Mouse (Mus musculus): Measurements from ENCODE around the gene Lrrfip1. TPM values are rescaled to one million over a fixed set of nuclear protein-coding genes. Genes with fewer than 3 reads are reported as not detected.

The Lrrfip1 gene
- polyA plus RNA-seq, 1 experiment: 16.6 TPM

DNA sequence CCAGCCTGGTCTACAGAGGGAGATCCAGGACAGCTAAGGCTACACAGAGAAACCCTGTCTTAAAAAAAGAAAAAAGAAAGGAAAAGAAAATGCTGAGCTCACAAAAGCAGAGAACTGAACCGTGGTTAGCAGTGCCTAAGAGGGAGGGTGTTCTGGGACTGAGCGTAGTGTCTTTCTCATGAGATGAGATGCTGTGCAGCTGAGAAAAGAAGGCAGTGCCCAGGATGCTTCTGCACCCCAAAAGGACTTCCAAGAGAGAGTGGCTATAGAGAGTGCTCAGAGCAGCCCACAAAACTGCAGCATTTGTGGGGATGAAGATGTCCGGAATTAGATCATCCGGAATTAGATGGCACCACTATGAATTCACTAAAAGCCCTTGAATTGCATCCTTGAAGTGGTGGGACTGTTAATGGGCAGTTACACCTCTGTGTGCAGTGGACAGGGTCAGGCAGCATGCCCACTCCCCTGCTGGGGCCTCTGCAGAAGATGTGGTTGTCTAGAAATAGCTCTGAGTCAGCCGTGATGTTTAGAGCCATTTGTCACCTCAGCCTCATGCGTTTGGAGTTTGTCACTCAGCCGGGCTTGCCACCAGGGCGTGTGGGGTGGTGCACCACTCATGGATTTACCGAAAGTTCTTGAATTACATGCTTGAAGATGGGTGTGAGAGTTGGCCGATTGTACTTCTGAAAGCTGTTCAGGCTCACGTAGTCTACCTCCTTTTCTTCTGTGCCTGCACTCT, 23.8 kb downstream of the Lrrfip1 start:
- Histone ChIP-seq H3K4me3 (ENCODE audit: extremely low read depth, insufficient read depth, insufficient read length) (no peak overlapping the region), H3K36me3 (ENCODE audit: control insufficient read depth, insufficient read depth, low read length) (no peaks in the 10 kb centered on the region), H3K27me3 (ENCODE audit: control insufficient read depth, insufficient read depth, low read length) (no peaks in the 10 kb centered on the region), H3K27ac (ENCODE audit: insufficient read depth, low read length) (no peak overlapping the region), H3K4me1 (ENCODE audit: control insufficient read depth, insufficient read depth, insufficient read length) (no peaks in the 10 kb centered on the region)
- WGBS: 70% methylated on average over 11 of the region's 11 CpGs
- DNase-seq (ENCODE audit: low read depth in 1 of 2, low spot score in 2 of 2): no peak
- TF ChIP-seq POLR2A (IDR thresholded peaks at IDR 0.05; ENCODE audit: low read depth, low read length) (no peak), CTCF (IDR thresholded peaks at IDR 0.05; ENCODE audit: extremely low read depth, insufficient read depth, insufficient read length, insufficient replicate concordance) (no peak)

DNA sequence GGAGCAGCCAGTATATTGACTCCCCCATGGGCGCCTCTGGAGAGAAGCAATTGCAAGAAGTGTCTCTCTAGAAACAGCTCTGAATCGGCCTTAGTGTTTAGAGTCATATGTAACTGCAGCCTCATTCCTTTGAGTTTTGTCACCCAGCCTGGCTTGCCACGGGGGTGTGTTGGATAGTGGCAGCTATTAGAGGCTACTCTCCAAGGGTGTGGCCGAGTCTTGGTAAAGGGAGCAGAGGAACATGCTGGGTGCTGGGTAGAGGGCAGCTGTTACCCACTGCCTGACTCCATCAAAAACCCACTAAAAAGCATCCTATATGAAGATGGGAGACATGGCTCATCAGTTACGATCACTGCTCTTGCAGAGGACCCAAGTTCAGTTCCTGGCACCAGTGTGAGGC, 24.7 kb downstream of the Lrrfip1 start:
- DNase-seq (ENCODE audit: low read depth in 1 of 2, low spot score in 2 of 2): no peak
- 85% methylated on average over 5 of the region's 5 CpGs for WGBS
- TF ChIP-seq POLR2A (IDR thresholded peaks at IDR 0.05; ENCODE audit: low read depth, low read length): no peak
- no peak for TF ChIP-seq CTCF (IDR thresholded peaks at IDR 0.05; ENCODE audit: extremely low read depth, insufficient read depth, insufficient read length, insufficient replicate concordance)
- Histone ChIP-seq H3K36me3 (ENCODE audit: control insufficient read depth, insufficient read depth, low read length) (no peaks in the 10 kb centered on the region), H3K4me3 (ENCODE audit: extremely low read depth, insufficient read depth, insufficient read length) (no peak overlapping the region), H3K27ac (ENCODE audit: insufficient read depth, low read length) (no peak overlapping the region), H3K4me1 (ENCODE audit: control insufficient read depth, insufficient read depth, insufficient read length) (no peaks in the 10 kb centered on the region), H3K27me3 (ENCODE audit: control insufficient read depth, insufficient read depth, low read length) (no peaks in the 10 kb centered on the region)

DNA sequence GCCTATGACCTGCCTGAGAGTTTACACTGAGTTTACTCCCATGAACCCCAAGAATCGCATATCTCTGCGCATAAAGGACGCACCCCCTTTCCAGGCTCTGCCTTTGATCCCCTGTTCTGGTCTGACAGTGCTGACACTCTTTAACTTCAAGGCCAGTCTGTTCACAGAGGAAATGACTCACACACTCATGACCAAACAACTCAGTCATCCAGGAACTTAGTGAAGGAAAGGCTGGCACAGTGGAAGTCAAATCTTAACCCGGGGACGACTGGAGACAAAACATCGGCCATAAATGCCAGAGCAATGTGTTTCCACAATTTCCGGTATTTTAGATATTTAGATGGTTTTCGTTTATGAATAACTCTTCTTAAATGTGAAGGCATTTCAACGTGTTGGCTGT, 25.4 kb downstream of the Lrrfip1 start:
- 37% methylated on average over 9 of the region's 9 CpGs for WGBS
- no peak overlapping the region for H3K4me3 ChIP-seq (ENCODE audit: extremely low read depth, insufficient read depth, insufficient read length)
- no peaks in the 10 kb centered on the region for H3K4me1 ChIP-seq (ENCODE audit: control insufficient read depth, insufficient read depth, insufficient read length)
- no peaks in the 10 kb centered on the region for H3K36me3 ChIP-seq (ENCODE audit: control insufficient read depth, insufficient read depth, low read length)
- DNase-seq (ENCODE audit: low read depth in 1 of 2, low spot score in 2 of 2): no peak
- no peak overlapping the region for H3K27ac ChIP-seq (ENCODE audit: insufficient read depth, low read length)
- H3K27me3 ChIP-seq (ENCODE audit: control insufficient read depth, insufficient read depth, low read length): no peaks in the 10 kb centered on the region
- TF ChIP-seq POLR2A (IDR thresholded peaks at IDR 0.05; ENCODE audit: low read depth, low read length) (no peak), CTCF (IDR thresholded peaks at IDR 0.05; ENCODE audit: extremely low read depth, insufficient read depth, insufficient read length, insufficient replicate concordance) (no peak)

DNA sequence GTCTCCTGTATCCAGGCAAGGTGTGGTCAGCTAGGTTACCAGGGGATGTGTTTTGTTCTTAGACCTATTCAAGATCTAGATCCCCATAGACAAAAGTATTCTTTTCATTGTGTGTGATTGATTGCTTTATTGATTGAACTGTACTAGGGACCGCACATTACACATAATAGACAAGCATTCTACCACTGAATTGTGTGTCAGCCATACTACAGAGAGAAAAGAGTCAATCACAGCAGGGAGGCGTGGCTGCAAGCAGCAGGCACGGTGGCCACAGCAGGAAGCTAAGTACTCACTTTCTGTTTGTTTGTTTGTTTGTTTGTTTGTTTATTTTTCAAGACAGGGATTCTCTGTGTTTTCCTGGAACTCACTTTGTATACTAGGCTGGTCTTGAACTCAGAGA, 25.9 kb downstream of the Lrrfip1 start:
- no peak overlapping the region for H3K4me3 ChIP-seq (ENCODE audit: extremely low read depth, insufficient read depth, insufficient read length)
- TF ChIP-seq POLR2A (IDR thresholded peaks at IDR 0.05; ENCODE audit: low read depth, low read length) (no peak), CTCF (IDR thresholded peaks at IDR 0.05; ENCODE audit: extremely low read depth, insufficient read depth, insufficient read length, insufficient replicate concordance) (no peak)
- H3K27ac ChIP-seq (ENCODE audit: insufficient read depth, low read length): no peak overlapping the region
- H3K36me3 ChIP-seq (ENCODE audit: control insufficient read depth, insufficient read depth, low read length): no peaks in the 10 kb centered on the region
- no peak for DNase-seq (ENCODE audit: low read depth in 1 of 2, low spot score in 2 of 2)
- H3K27me3 ChIP-seq (ENCODE audit: control insufficient read depth, insufficient read depth, low read length): no peaks in the 10 kb centered on the region
- H3K4me1 ChIP-seq (ENCODE audit: control insufficient read depth, insufficient read depth, insufficient read length): no peaks in the 10 kb centered on the region
- WGBS: 69% methylated on average over 3 of the region's 3 CpGs

DNA sequence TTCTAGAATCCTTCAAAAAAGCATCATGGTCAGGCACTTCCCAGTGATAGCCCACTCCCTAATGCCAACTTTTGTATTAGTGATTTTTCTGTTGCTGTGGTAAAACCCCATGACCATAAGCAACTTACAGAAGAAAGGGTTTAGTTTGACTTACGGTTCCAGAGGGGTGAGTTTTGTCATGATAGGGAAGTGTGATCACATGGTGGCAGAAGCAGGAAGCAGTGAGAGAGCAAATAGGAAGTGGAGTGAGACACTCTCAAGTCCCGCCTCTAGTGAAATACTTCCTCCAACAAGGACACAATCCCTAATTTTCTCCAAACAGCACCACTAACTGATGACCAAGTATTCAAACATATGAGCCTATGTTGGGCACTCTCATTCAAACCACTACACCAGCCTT, 28.4 kb downstream of the Lrrfip1 start:
- Histone ChIP-seq H3K4me1 (ENCODE audit: control insufficient read depth, insufficient read depth, insufficient read length) (no peaks in the 10 kb centered on the region), H3K36me3 (ENCODE audit: control insufficient read depth, insufficient read depth, low read length) (no peaks in the 10 kb centered on the region), H3K4me3 (ENCODE audit: extremely low read depth, insufficient read depth, insufficient read length) (no peak overlapping the region), H3K27ac (ENCODE audit: insufficient read depth, low read length) (no peak overlapping the region), H3K27me3 (ENCODE audit: control insufficient read depth, insufficient read depth, low read length) (no peaks in the 10 kb centered on the region)
- no peak for DNase-seq (ENCODE audit: low read depth in 1 of 2, low spot score in 2 of 2)
- TF ChIP-seq POLR2A (IDR thresholded peaks at IDR 0.05; ENCODE audit: low read depth, low read length): no peak
- no peak for TF ChIP-seq CTCF (IDR thresholded peaks at IDR 0.05; ENCODE audit: extremely low read depth, insufficient read depth, insufficient read length, insufficient replicate concordance)
- 80% methylated on average over 2 of the region's 2 CpGs for WGBS

DNA sequence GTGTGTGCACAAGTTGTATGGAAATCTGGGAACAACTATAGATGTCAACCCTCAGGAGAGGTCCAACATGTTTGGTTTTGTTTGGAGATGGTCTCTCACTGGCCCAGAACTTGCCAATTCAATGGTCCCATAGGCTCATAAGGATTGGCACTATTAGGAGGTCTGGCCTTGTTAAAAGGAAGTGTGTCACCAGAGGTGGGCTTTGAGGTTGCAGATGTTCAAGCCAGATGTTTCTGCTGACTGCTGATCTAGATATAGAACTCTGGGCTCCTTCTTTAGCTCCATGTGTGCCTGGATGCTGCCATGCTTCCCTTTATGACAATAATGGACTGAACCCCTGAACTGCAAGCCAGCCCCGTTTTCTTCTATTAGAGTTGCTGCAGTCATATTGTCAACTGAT, 31.8 kb downstream of the Lrrfip1 start:
- DNase-seq (ENCODE audit: low read depth in 1 of 2, low spot score in 2 of 2): no peak
- Histone ChIP-seq H3K4me3 (ENCODE audit: extremely low read depth, insufficient read depth, insufficient read length) (no peak overlapping the region), H3K27ac (ENCODE audit: insufficient read depth, low read length) (no peak overlapping the region), H3K4me1 (ENCODE audit: control insufficient read depth, insufficient read depth, insufficient read length) (no peaks in the 10 kb centered on the region), H3K27me3 (ENCODE audit: control insufficient read depth, insufficient read depth, low read length) (no peaks in the 10 kb centered on the region), H3K36me3 (ENCODE audit: control insufficient read depth, insufficient read depth, low read length) (no peaks in the 10 kb centered on the region)
- WGBS: 91% methylated on average over 1 of the region's 1 CpGs
- no peak for TF ChIP-seq POLR2A (IDR thresholded peaks at IDR 0.05; ENCODE audit: low read depth, low read length)
- no peak for TF ChIP-seq CTCF (IDR thresholded peaks at IDR 0.05; ENCODE audit: extremely low read depth, insufficient read depth, insufficient read length, insufficient replicate concordance)

DNA sequence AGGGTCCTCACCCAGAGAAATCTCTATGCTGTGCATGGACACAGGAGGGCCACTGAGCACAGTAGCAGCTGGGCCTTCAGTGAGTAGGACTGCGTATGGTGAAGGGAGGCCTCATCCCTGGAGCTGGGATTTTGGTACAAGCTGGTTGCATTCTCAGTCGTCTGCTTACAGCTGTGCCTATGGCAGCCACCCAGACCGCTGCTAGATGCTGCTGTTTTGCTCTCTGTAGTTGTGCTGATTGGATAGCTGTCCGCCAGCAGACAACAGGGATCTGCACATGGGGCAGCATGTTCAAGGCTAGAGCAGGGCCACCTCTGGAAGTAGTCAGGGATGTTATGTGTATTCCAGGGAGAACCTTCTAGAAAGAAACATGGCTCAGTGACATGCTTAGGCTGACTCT, 33.0 kb downstream of the Lrrfip1 start:
- Histone ChIP-seq H3K27ac (ENCODE audit: insufficient read depth, low read length) (0 out of 2 replicates have a peak overlapping the region, but pooled peaks have one; percentile 5), H3K4me3 (ENCODE audit: extremely low read depth, insufficient read depth, insufficient read length) (no peak overlapping the region)
- TF ChIP-seq CTCF (IDR thresholded peaks at IDR 0.05; ENCODE audit: extremely low read depth, insufficient read depth, insufficient read length, insufficient replicate concordance) (no peak), POLR2A (IDR thresholded peaks at IDR 0.05; ENCODE audit: low read depth, low read length) (no peak)

More for the DNA sequence above, 33.0 kb downstream of the Lrrfip1 start:
- 89% methylated on average over 4 of the region's 4 CpGs for WGBS
- H3K27me3 ChIP-seq (ENCODE audit: control insufficient read depth, insufficient read depth, low read length): no peaks in the 10 kb centered on the region
- no peaks in the 10 kb centered on the region for H3K36me3 ChIP-seq (ENCODE audit: control insufficient read depth, insufficient read depth, low read length)
- no peak for DNase-seq (ENCODE audit: low read depth in 1 of 2, low spot score in 2 of 2)
- H3K4me1 ChIP-seq (ENCODE audit: control insufficient read depth, insufficient read depth, insufficient read length): no peaks in the 10 kb centered on the region

Data from spleen, adult 2 months (tissue).